Mouse (Mus musculus) olfactory bulb, adult 2 months (tissue): ENCODE results near the gene Trub2.

ENCODE experiments used
- CTCF ChIP-seq: fragments of 200-500 bp; IDR thresholded peaks from 2 replicates; pipeline ENCODE4 v1.5.1; 2012; ENCODE audit warnings: low read depth, mild to moderate bottlenecking, low read length, moderate library complexity; ENCODE audit not compliant: insufficient read depth
- POLR2A ChIP-seq: fragments of 200-500 bp; IDR thresholded peaks from 2 replicates; pipeline ENCODE4 v1.6.1; 2012; ENCODE audit warnings: mild to moderate bottlenecking, low read depth, low read length, moderate library complexity; ENCODE audit not compliant: insufficient read depth

- TF ChIP-seq CTCF (no peak), POLR2A (peak; percentile 53)
Measured at GRCm38 (mm10) chr2:29787937-29788681, at the start of gene Trub2.
